Mouse (Mus musculus): ENCODE results near the gene Gxylt1.
"Not testable (repeated sequence)": the region's sequence is repeated elsewhere in the genome, so short reads cannot be mapped to it uniquely, and the experiment has no call there.

The Gxylt1 gene

DNA sequence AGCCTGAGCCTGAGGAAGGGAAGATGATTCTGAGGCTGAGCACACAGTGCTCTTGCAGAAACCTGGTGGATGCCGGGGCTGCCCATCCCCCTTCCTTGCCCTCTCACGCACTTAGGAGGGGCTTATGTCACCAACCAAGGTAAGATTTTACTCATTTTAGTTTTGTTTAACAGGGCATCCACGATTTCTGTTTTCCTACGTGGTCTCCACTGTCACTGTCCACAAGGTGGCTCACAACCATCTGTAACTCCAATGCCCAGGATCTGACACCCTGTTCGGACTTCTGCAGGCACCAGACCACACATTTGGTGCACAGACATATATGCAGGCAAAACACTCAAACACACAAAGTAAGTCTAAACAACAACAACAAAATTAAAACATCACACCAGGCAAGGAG is 12.2 kb downstream of the Gxylt1 start:
- no peak for DNase-seq (ENCODE audit: low spot score in 2 of 2)

DNA sequence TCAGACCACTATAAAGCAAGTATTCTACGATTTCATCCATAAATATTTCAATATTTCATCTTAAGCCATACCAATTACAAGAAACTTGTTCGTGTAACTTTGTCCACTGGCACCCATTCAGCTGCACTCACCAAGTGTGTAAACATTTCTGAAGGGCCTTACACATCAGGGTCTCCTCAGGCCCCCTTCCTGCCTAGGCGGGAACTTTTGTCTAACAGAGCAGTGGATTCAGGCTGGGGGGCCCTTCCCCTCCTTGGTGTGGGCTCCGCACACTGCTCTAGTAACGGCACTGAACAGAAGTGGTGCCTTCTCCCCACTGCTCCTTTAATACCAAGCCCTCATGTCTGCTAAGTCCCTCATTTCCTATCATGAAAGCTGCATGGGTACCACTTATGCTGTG is 12.7 kb downstream of the Gxylt1 start:
- no peak for DNase-seq (ENCODE audit: low spot score in 2 of 2)

GRCm38 (mm10) chr15:93259933-93260332 is 15.0 kb downstream of the Gxylt1 start:
- no peak for DNase-seq (ENCODE audit: low spot score in 2 of 2)

DNA sequence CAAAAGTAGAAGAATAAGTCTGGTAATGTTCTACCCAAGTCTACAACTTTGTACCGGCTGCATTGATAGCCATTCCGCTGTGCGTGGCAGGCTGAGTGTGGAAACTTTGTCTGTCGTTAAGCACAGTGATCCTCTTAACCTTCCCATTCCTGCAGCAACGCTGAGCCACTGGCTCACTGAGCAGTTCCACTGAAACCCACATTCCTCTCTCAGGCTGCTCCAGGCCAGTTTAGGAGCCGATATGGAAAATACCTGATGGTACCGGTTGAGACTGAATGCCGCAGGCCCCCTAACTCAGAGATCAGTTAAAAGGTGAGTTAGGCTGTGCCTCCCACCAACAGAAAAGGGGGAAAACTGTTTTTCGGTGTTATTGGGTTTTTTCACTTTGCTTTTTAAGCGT is 19.7 kb downstream of the Gxylt1 start:
- no peak for DNase-seq (ENCODE audit: low spot score in 2 of 2)

DNA sequence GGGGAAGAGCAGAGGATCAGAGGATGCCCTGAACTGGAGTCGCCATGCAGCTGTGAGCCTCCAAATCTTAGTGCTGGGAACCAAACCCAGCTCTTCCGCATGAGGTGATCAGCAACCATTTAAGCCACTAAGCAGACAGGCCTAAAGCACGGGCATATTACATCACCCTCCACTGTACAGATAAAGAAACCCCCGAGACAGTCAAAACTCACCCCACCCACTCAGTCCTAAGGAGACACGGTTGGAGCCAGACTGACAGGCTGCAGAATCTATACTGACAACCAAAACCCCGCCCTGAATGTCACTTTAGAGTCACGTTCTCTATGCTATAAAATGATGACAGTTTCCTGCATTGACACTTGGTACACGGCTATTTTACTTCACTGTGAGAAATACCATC is 21.8 kb downstream of the Gxylt1 start:
- DNase-seq (ENCODE audit: low spot score in 2 of 2) = no peak

- peak; percentile 40 to 51 for DNase-seq (ENCODE audit: low spot score in 2 of 2)
Measured at GRCm38 (mm10) chr15:93252396-93252795, 22.6 kb downstream of the Gxylt1 start.

- peak; percentile 34 to 49 for DNase-seq (ENCODE audit: low spot score in 2 of 2)
Measured at GRCm38 (mm10) chr15:93251553-93252250, 23.3 kb downstream of the Gxylt1 start.

DNA sequence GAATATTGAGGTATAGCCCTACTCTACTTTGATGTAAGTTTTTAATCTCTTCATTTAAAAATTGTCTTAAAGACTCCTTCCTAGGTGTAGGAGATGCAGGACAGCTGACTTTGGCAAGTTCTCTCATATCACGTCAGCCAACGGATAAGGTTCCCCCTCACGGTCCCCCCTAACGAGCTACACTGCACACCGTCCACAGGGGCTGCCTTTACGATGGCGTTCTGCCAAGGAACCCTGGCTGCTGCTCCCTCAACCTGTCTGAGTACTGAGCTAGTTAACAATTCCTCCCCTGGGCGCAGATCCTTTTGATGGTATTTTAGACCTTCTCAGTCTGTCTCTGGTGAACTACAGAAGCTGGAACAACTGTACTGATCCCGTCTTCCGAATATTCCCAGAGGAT is 31.8 kb downstream of the Gxylt1 start:
- DNase-seq (ENCODE audit: low spot score in 2 of 2) = no peak

- DNase-seq (ENCODE audit: low spot score in 2 of 2) = not testable (repeated sequence)
Measured at GRCm38 (mm10) chr15:93236456-93236855, 38.5 kb downstream of the Gxylt1 start.

GRCm38 (mm10) chr15:93229028-93229427 is 46.0 kb downstream of the Gxylt1 start:
- DNase-seq (ENCODE audit: low spot score in 2 of 2) = no peak

DNA sequence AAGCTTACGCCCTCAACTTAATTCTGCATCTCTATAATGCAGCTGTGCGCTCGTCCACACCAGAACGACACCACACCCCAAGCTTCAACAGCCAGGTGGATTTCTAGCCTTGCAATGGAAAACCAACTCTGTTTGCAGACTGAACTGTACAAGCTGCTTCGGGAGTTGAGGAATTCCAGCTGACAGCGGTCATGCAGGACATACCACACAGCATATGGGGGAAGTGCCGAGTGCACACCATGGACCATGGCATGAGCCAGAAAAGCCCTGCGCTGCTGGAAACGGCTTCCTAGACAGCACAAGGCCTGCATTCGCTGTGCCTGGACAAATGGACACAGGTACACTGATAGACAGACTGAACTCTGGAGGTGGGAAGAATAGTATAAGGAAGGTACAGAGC is 46.6 kb downstream of the Gxylt1 start:
- no peak for DNase-seq (ENCODE audit: low spot score in 2 of 2)

- peak; percentile 51 to 60 for DNase-seq (ENCODE audit: low spot score in 2 of 2)
Measured at GRCm38 (mm10) chr15:93227764-93228079, 47.3 kb downstream of the Gxylt1 start.

- DNase-seq (ENCODE audit: low spot score in 2 of 2) = peak in 1 of 2 experiments; percentile 13
Measured at GRCm38 (mm10) chr15:93226930-93227763, 47.8 kb downstream of the Gxylt1 start.

- DNase-seq (ENCODE audit: low spot score in 2 of 2) = no peak
Measured at GRCm38 (mm10) chr15:93222475-93222874, 52.5 kb downstream of the Gxylt1 start.

GRCm38 (mm10) chr15:93212617-93213016 is 62.4 kb downstream of the Gxylt1 start:
- no peak for DNase-seq (ENCODE audit: low spot score in 2 of 2)

DNA sequence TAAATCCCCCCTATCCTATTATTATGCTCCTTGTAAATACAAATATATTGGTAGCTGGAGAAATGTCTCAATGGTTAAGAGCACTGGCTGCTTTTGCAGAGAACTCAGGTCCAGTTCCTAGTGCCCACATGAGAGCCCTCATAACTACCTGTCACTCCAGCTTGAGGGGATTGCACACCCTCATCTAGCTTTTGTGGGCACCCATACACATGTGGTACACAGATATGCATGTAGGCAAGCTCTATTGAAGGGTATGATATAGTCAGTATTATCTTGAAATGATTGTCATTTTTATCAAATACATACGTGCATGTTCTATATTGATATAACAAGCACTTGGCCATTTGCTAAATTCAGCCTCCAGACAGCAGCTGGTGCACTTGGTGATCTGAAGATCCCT is 70.1 kb downstream of the Gxylt1 start:
- no peak for DNase-seq (ENCODE audit: low spot score in 2 of 2)

GRCm38 (mm10) chr15:93201956-93202355 is 73.0 kb downstream of the Gxylt1 start:
- no peak for DNase-seq (ENCODE audit: low spot score in 2 of 2)

DNA sequence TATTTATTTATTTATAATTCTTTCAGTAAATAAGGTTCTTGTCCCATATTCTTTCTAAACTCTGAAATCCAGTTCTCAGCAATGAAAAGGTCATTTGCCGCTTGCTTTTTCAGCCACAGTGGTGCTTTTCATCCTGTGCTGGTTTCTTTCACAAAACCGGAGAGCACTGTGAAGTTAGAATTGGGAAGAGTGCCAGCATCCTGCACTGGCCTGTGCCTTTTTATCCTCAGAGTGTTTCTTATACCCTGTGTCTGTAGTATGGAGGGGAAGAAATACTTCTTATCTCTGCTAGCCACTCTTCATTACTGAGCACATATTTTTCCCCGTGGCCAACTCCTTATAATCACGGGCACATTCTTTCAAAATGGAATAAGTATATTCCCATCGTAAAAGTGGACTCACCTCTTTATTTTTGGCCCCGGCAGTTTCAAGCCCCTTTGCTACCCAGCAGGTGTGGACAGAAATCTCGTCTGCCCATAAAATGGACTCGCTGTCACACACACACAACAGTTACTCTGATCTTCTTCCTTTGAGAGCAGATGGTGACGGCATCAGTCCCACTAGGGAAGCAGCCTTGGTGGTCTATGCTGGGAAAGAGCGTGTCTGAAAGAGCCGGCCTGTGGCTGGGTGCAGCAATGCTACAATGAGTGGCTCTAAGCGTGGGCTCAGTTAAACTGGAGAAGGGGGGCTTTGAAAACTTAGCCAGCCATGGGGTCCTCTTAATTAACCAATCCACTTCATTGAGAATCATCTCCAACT is 83.4 kb downstream of the Gxylt1 start:
- no peak for DNase-seq (ENCODE audit: low spot score in 2 of 2)

All from right cerebral cortex, adult 2 months (tissue).